Mouse (Mus musculus): ENCODE measurements around the gene Bcl2. TPM values are rescaled to one million over a fixed set of nuclear protein-coding genes. Genes with fewer than 3 reads are reported as not detected.

The Bcl2 gene
- total and polyA plus RNA-seq, 3 experiments = 30.9 to 87.0 (median 38.8) TPM

DNA sequence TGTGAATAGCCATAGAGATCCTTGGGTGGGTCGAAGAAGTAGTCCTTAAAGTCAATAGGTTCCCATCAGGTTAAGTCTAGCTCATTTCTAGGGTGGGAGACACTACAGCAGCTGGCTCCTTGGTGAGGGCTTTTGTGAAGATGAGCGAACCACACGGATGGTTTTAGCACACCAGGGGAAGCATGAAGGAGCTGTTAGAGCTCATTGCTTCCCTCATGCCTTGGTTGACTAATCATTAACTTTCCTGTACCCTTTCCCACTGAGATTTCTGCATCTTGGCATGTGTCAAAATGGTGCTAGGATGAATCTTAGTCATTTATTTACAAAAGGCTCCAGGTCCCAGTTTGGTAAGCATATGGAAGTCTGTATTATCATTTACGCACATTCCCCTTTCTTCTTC lies 129.8 kb downstream of the Bcl2 start:
- no peak overlapping the region for H3K27ac ChIP-seq (ENCODE audit: control insufficient read depth, low read depth, low read length)
- no peak overlapping the region for H3K9ac ChIP-seq (ENCODE audit: control insufficient read depth, low read depth, low read length, poor library complexity, severe bottlenecking)
- H3K4me3 ChIP-seq (ENCODE audit: control insufficient read depth in 1 of 2, insufficient read depth in 1 of 2, low read depth in 2 of 2, low read length in 2 of 2) = no peak overlapping the region
- peaks cover 0 to 4% of the 10 kb centered on the region in 2 experiments; a peak in 2 of 4 replicates for H3K36me3 ChIP-seq (ENCODE audit: control insufficient read depth in 1 of 2, insufficient read depth in 2 of 2, low read length in 2 of 2)
- H3K79me2 ChIP-seq (ENCODE audit: control insufficient read depth, insufficient read depth, low read length, poor library complexity) = no peaks in the 10 kb centered on the region; the same call in 1 of the 2 replicates
- H3K27me3 ChIP-seq (ENCODE audit: control insufficient read depth in 1 of 2, insufficient read depth in 2 of 2, low read length in 2 of 2) = no peaks in the 10 kb centered on the region
- no peak for DNase-seq (ENCODE audit: low read depth, low spot score)
- no peak for TF ChIP-seq ZC3H11A (IDR thresholded peaks at IDR 0.05; ENCODE audit: low read depth, low read length)
- no peak for TF ChIP-seq USF1 (IDR thresholded peaks at IDR 0.05; ENCODE audit: low read depth, low read length)
- no peak for TF ChIP-seq RAD21 (IDR thresholded peaks at IDR 0.05; ENCODE audit: low read depth, low read length)
- no peak for TF ChIP-seq GATA1 (IDR thresholded peaks at IDR 0.05; ENCODE audit: low read depth, low read length)
- no peak for TF ChIP-seq MAFK (IDR thresholded peaks at IDR 0.05; ENCODE audit: borderline replicate concordance, low read depth, low read length)
- no peak for TF ChIP-seq E2F4 (IDR thresholded peaks at IDR 0.05; ENCODE audit: borderline replicate concordance, low read depth, low read length)
- no peak for TF ChIP-seq USF2 (IDR thresholded peaks at IDR 0.05; ENCODE audit: borderline replicate concordance in 1 of 2, insufficient read depth in 1 of 2, low read depth in 1 of 2, low read length in 2 of 2)
- TF ChIP-seq BHLHE40 (IDR thresholded peaks at IDR 0.05; ENCODE audit: borderline replicate concordance, low read depth, low read length) = no peak
- no peak for TF ChIP-seq KAT2A (conservative IDR thresholded peaks at IDR 0.05; ENCODE audit: low read depth, low read length)
- TF ChIP-seq CTCF (IDR thresholded peaks at IDR 0.05 in 2 of 3, conservative IDR thresholded peaks at IDR 0.05 in 1 of 3; ENCODE audit: control insufficient read depth in 1 of 3, insufficient read depth in 1 of 3, low read depth in 2 of 3, low read length in 3 of 3, poor library complexity in 1 of 3, severe bottlenecking in 1 of 3) = no peak
- TF ChIP-seq GABPA (IDR thresholded peaks at IDR 0.05; ENCODE audit: low read depth, low read length) = no peak
- TF ChIP-seq MYC (IDR thresholded peaks at IDR 0.05; ENCODE audit: low read depth, low read length) = no peak
- TF ChIP-seq TCF12 (IDR thresholded peaks at IDR 0.05; ENCODE audit: low read depth, low read length) = no peak
- TF ChIP-seq MYB (IDR thresholded peaks at IDR 0.05; ENCODE audit: low read depth, low read length) = no peak
- no peak for TF ChIP-seq POLR2AphosphoS2 (IDR thresholded peaks at IDR 0.05; ENCODE audit: low read length)
- no peak for TF ChIP-seq TAL1 (IDR thresholded peaks at IDR 0.05; ENCODE audit: low read length)
- H3K9me3 ChIP-seq (replicated peaks; ENCODE audit: insufficient read depth, low read length) = no peaks in the 10 kb centered on the region
- H3K4me1 ChIP-seq (ENCODE audit: control insufficient read depth in 1 of 2, insufficient read depth in 2 of 2, low read length in 2 of 2) = peaks cover 0 to 2% of the 10 kb centered on the region in 2 experiments; a peak in 1 of 4 replicates

DNA sequence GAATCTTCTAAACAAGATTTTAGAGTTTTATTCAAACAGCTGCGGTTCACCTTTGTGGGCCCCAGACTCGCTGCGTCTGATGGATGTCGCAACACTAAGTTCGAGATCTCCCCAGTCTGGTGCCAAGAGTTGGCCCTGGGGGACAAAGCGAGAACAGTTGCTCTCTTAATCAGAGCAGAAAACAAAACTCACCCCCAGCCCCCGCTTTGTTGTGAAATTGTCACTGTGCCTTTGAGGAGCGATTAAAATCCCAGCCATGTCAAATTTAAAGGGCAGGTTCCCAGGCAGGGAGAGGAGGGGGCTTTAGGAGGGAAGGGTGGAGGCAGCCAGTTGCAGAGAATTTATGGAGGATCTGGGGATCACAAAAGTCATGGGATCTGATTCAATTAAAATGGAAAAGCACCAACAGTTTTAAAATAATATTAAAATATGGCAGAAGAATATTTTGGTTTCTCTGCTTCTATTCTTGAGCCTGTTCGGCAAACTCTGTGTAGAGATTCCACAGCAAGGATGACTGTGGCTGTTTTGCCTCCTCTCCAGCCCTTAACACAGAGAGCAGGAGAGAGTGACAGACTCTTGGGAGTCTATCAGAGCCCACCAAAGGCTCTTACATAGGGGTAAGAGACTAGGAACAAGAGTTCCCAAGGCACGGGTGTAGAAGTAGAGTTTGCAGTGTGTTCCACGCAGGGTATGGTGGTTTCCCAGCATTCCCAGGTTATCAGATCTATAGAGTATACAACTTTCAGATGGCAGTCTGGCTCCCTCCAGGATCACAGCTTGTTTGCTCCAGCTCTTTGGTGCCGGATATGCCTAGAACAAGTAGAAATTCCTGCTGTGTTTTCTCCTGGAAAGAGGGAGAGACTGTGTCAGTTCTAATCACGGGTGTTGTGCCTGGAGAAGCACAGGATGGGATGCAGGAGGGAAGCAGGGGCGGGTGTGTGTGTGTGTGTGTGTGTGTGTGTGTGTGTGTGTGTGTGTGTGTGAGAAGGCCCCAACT lies 130.5 kb downstream of the Bcl2 start:
- no peaks in the 10 kb centered on the region for H3K9me3 ChIP-seq (replicated peaks; ENCODE audit: insufficient read depth, low read length)
- peaks cover 0 to 4% of the 10 kb centered on the region in 2 experiments; a peak in 2 of 4 replicates for H3K36me3 ChIP-seq (ENCODE audit: control insufficient read depth in 1 of 2, insufficient read depth in 2 of 2, low read length in 2 of 2)
- TF ChIP-seq NELFE (IDR thresholded peaks at IDR 0.05; ENCODE audit: low read depth, low read length) (no peak), RAD21 (IDR thresholded peaks at IDR 0.05; ENCODE audit: low read depth, low read length) (no peak), USF2 (IDR thresholded peaks at IDR 0.05; ENCODE audit: borderline replicate concordance in 1 of 2, insufficient read depth in 1 of 2, low read depth in 1 of 2, low read length in 2 of 2) (no peak), KAT2A (conservative IDR thresholded peaks at IDR 0.05; ENCODE audit: low read depth, low read length) (no peak), MAZ (IDR thresholded peaks at IDR 0.05; ENCODE audit: low read depth, low read length) (no peak), POLR2AphosphoS5 (IDR thresholded peaks at IDR 0.05; ENCODE audit: borderline replicate concordance, low read depth, low read length) (no peak), TCF12 (IDR thresholded peaks at IDR 0.05; ENCODE audit: low read depth, low read length) (no peak), TBP (IDR thresholded peaks at IDR 0.05; ENCODE audit: low read depth, low read length) (no peak), UBTF (IDR thresholded peaks at IDR 0.05; ENCODE audit: borderline replicate concordance, insufficient read depth, low read depth, low read length) (no peak), MAX (IDR thresholded peaks at IDR 0.05; ENCODE audit: low read length) (no peak), EP300 (IDR thresholded peaks at IDR 0.05; ENCODE audit: low read depth in 1 of 2, low read length in 2 of 2) (no peak), ZNF384 (IDR thresholded peaks at IDR 0.05; ENCODE audit: low read depth, low read length) (no peak), NRF1 (IDR thresholded peaks at IDR 0.05; ENCODE audit: insufficient read depth, low read depth, low read length, poor library complexity, severe bottlenecking) (no peak), BHLHE40 (IDR thresholded peaks at IDR 0.05; ENCODE audit: borderline replicate concordance, low read depth, low read length) (no peak), POLR2AphosphoS2 (IDR thresholded peaks at IDR 0.05; ENCODE audit: low read length) (no peak)
- no peak overlapping the region for H3K4me3 ChIP-seq (ENCODE audit: control insufficient read depth in 1 of 2, insufficient read depth in 1 of 2, low read depth in 2 of 2, low read length in 2 of 2)
- peaks cover 0 to 2% of the 10 kb centered on the region in 2 experiments; a peak in 1 of 4 replicates for H3K4me1 ChIP-seq (ENCODE audit: control insufficient read depth in 1 of 2, insufficient read depth in 2 of 2, low read length in 2 of 2)
- no peak overlapping the region for H3K27ac ChIP-seq (ENCODE audit: control insufficient read depth, low read depth, low read length)
- no peak overlapping the region for H3K9ac ChIP-seq (ENCODE audit: control insufficient read depth, low read depth, low read length, poor library complexity, severe bottlenecking)
- H3K79me2 ChIP-seq (ENCODE audit: control insufficient read depth, insufficient read depth, low read length, poor library complexity) = no peaks in the 10 kb centered on the region; the same call in 1 of the 2 replicates
- no peak for DNase-seq (ENCODE audit: low read depth, low spot score)
- no peaks in the 10 kb centered on the region for H3K27me3 ChIP-seq (ENCODE audit: control insufficient read depth in 1 of 2, insufficient read depth in 2 of 2, low read length in 2 of 2)
